Mouse (Mus musculus) cortical plate, adult 2 months (tissue): ENCODE measurements at regions not wholly inside any gene's neighbourhood (a gene's known extent, or its start where the extent isn't known, plus 50 kb on each side); places are given as distances from the start of the nearest gene placed in this dataset.

Experiments used
- CTCF ChIP-seq: fragments of 200-500 bp; IDR thresholded peaks from 2 replicates; pipeline ENCODE4 v1.5.1; 2011; ENCODE audit warnings: mild to moderate bottlenecking, control low read depth, low read length; ENCODE audit not compliant: insufficient read depth; ENCODE audit errors: extremely low read depth
- POLR2A ChIP-seq: fragments of 200-500 bp; IDR thresholded peaks from 2 replicates; pipeline ENCODE4 v1.6.1; 2011; ENCODE audit warnings: mild to moderate bottlenecking, low read length, control low read depth; ENCODE audit not compliant: insufficient read depth; ENCODE audit errors: extremely low read depth

DNA sequence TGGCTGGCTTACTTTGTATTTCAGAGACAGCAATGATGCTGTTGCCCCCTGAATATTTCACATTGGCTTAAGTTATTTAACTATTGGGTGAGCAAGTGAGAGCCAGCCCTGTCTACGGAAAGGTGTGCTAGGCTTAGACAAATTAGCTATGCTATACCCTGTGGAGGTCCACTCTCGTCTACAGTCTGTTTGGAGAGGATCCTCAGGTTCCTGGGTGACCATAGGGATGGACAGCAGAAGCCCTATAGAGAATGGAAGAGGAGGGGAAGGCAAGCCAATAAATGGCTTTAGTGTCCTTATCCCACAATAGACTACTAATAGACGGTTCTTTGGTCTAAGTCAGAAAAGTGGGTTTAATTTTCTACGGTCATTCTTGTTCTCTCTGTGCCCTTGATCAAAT lies 455.3 kb upstream of the Nr2f2 start:
- no peak for TF ChIP-seq CTCF
- no peak for TF ChIP-seq POLR2A
